Mouse (Mus musculus): ENCODE measurements around the gene Rasgrf1. TPM values are rescaled to one million over a fixed set of nuclear protein-coding genes. Genes with fewer than 3 reads are reported as not detected.

Rasgrf1 gene
- polyA plus RNA-seq, 1 experiment: not detected

DNA sequence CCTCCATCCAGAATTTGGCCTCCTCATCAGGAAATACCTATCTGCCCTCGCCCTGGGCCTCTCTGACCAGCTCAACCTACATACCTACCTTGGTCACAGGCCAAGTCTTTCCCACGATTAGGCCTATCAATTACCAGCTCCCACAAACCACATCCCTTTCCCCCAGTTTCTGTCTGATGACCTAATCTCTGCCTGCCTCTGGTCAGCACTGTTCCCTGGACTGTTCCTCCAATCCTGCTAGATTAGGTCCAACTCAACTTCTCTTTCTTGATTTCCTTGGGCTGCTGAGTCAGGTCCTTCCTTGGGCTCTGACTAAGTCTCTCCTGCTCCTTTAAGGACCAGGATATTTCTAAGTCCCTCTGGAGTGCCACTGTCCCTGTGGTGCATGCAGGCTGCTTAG is 157.6 kb downstream of the Rasgrf1 start:
- Histone ChIP-seq H3K79me2 (ENCODE audit: control insufficient read depth, insufficient read depth) (no peaks in the 10 kb centered on the region), H3K27me3 (ENCODE audit: control insufficient read depth, insufficient read depth, insufficient read length) (no peaks in the 10 kb centered on the region), H3K4me3 (ENCODE audit: insufficient read depth, poor library complexity, severe bottlenecking) (no peak overlapping the region), H3K79me3 (ENCODE audit: low read depth) (no peaks in the 10 kb centered on the region), H3K36me3 (ENCODE audit: control insufficient read depth, insufficient read depth) (no peaks in the 10 kb centered on the region), H3ac (ENCODE audit: control insufficient read depth, insufficient read length, low read depth) (no peak overlapping the region)
- TF ChIP-seq USF1 (IDR thresholded peaks at IDR 0.05; ENCODE audit: low read depth): no peak

DNA sequence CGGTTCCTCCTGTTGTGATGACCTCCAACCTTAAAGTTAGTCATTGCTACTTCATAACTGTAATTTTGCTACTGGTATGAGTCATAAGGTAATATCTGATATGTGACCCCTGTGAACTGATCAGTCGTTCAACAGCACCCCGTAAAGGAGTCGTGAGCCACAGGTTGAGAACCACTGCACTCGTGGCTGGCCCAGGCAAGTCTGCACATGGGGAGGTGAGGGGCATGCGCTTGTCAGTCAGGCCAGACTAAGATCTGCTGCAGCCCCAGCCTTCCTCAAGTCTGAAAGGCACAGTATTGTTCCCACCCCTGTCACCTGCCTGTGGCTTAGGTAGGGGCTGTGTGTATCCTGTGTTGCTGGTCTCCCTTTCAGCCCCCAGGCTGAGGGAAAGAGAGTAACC is 159.1 kb downstream of the Rasgrf1 start:
- no peaks in the 10 kb centered on the region for H3K27me3 ChIP-seq (ENCODE audit: control insufficient read depth, insufficient read depth, insufficient read length)
- H3K36me3 ChIP-seq (ENCODE audit: control insufficient read depth, insufficient read depth): no peaks in the 10 kb centered on the region
- no peaks in the 10 kb centered on the region for H3K79me3 ChIP-seq (ENCODE audit: low read depth)
- TF ChIP-seq USF1 (IDR thresholded peaks at IDR 0.05; ENCODE audit: low read depth): no peak
- TF ChIP-seq MYOD1 (IDR thresholded peaks at IDR 0.05; ENCODE audit: control insufficient read depth, insufficient read length, low read depth): no peak
- TF ChIP-seq FOSL1 (IDR thresholded peaks at IDR 0.05; ENCODE audit: insufficient read depth, low read length, poor library complexity, severe bottlenecking): no peak
- no peak for TF ChIP-seq CTCF (IDR thresholded peaks at IDR 0.05; ENCODE audit: control insufficient read depth, insufficient read depth, insufficient read length)
- TF ChIP-seq MYOG (IDR thresholded peaks at IDR 0.05; ENCODE audit: control insufficient read depth, extremely low read depth, insufficient read length): no peak
- TF ChIP-seq CEBPB (IDR thresholded peaks at IDR 0.05; ENCODE audit: low read depth): no peak
- TF ChIP-seq MAX (IDR thresholded peaks at IDR 0.05): no peak
- H3ac ChIP-seq (ENCODE audit: control insufficient read depth, insufficient read length, low read depth): no peak overlapping the region
- no peaks in the 10 kb centered on the region for H3K79me2 ChIP-seq (ENCODE audit: control insufficient read depth, insufficient read depth)
- H3K4me3 ChIP-seq (ENCODE audit: insufficient read depth, poor library complexity, severe bottlenecking): no peak overlapping the region

DNA sequence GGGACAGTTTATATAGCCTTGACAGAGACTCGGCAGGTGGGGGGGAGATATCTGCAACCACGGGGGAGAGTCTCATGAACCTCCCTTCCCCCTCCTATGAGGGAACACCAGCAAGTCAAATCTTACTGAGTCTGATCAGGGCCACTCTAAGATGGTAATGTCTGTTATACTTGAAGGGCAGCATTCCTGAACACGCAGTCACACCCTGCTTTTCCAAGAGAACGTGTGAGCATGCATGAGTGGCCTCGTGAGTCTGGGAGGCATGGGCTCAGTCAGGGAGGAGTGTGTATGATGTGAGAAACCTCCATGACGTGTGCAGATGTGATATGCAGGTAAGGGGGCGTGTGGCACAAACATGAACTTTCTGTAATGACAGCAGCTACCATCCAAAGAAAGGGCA is 159.8 kb downstream of the Rasgrf1 start:
- no peaks in the 10 kb centered on the region for H3K36me3 ChIP-seq (ENCODE audit: control insufficient read depth, insufficient read depth)
- no peaks in the 10 kb centered on the region for H3K79me3 ChIP-seq (ENCODE audit: low read depth)
- H3K79me2 ChIP-seq (ENCODE audit: control insufficient read depth, insufficient read depth): no peaks in the 10 kb centered on the region
- H3K27me3 ChIP-seq (ENCODE audit: control insufficient read depth, insufficient read depth, insufficient read length): no peaks in the 10 kb centered on the region
- H3ac ChIP-seq (ENCODE audit: control insufficient read depth, insufficient read length, low read depth): no peak overlapping the region
- H3K4me3 ChIP-seq (ENCODE audit: insufficient read depth, poor library complexity, severe bottlenecking): no peak overlapping the region
- no peak for TF ChIP-seq USF1 (IDR thresholded peaks at IDR 0.05; ENCODE audit: low read depth)
- TF ChIP-seq FOSL1 (IDR thresholded peaks at IDR 0.05; ENCODE audit: insufficient read depth, low read length, poor library complexity, severe bottlenecking): no peak
- no peak for TF ChIP-seq MYOG (IDR thresholded peaks at IDR 0.05; ENCODE audit: control insufficient read depth, extremely low read depth, insufficient read length)
- no peak for TF ChIP-seq CTCF (IDR thresholded peaks at IDR 0.05; ENCODE audit: control insufficient read depth, insufficient read depth, insufficient read length)
- TF ChIP-seq MAX (IDR thresholded peaks at IDR 0.05): no peak
- no peak for TF ChIP-seq MYOD1 (IDR thresholded peaks at IDR 0.05; ENCODE audit: control insufficient read depth, insufficient read length, low read depth)
- TF ChIP-seq CEBPB (IDR thresholded peaks at IDR 0.05; ENCODE audit: low read depth): no peak

DNA sequence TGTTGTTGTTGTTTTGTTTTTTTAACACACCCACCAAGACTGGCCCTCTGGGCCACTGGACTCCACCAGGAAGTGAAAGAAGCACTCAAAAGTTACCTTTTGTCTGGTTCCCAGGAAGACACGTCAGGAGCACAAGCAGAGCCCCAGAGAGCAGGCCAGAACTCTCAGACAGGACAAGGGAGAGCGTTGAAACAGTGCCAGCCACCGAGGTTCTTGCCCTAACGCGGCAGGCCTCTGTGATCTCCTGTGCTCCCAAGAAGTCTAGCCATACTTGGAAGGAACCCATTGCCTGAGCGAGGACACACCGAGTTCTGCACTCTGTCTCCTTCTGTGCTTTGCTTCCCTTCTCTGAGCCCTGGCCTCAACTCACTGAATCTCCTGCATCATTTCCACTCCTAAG is 160.5 kb downstream of the Rasgrf1 start:
- Histone ChIP-seq H3K27me3 (ENCODE audit: control insufficient read depth, insufficient read depth, insufficient read length) (no peaks in the 10 kb centered on the region), H3ac (ENCODE audit: control insufficient read depth, insufficient read length, low read depth) (no peak overlapping the region), H3K79me3 (ENCODE audit: low read depth) (no peaks in the 10 kb centered on the region), H3K4me3 (ENCODE audit: insufficient read depth, poor library complexity, severe bottlenecking) (no peak overlapping the region), H3K79me2 (ENCODE audit: control insufficient read depth, insufficient read depth) (no peaks in the 10 kb centered on the region), H3K36me3 (ENCODE audit: control insufficient read depth, insufficient read depth) (no peaks in the 10 kb centered on the region)
- TF ChIP-seq MYOD1 (IDR thresholded peaks at IDR 0.05; ENCODE audit: control insufficient read depth, insufficient read length, low read depth) (no peak), CTCF (IDR thresholded peaks at IDR 0.05; ENCODE audit: control insufficient read depth, insufficient read depth, insufficient read length) (no peak), FOSL1 (IDR thresholded peaks at IDR 0.05; ENCODE audit: insufficient read depth, low read length, poor library complexity, severe bottlenecking) (no peak), MAX (IDR thresholded peaks at IDR 0.05) (no peak), CEBPB (IDR thresholded peaks at IDR 0.05; ENCODE audit: low read depth) (no peak), USF1 (IDR thresholded peaks at IDR 0.05; ENCODE audit: low read depth) (no peak), MYOG (IDR thresholded peaks at IDR 0.05; ENCODE audit: control insufficient read depth, extremely low read depth, insufficient read length) (no peak)

DNA sequence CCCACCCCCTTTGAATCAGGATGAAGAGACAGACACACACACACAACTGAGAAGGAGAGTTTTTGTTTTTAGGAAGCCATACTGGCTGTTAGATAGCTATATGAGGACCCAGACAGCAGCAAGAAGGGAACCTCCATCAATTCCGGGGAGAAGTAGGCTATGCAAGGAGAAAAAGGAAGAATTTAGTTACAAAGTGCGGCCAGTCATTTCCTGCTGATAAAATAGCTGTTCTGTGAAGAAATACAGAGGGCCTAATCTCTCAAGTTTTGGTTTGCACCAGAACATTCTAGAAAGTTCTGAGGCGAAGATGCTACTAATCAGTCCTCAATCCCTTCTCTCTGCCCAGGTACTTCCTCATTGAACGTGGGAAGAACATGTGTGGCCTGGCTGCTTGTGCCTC is 165.6 kb downstream of the Rasgrf1 start:
- Histone ChIP-seq H3ac (ENCODE audit: control insufficient read depth, insufficient read length, low read depth) (no peak overlapping the region), H3K36me3 (ENCODE audit: control insufficient read depth, insufficient read depth) (no peaks in the 10 kb centered on the region), H3K79me3 (ENCODE audit: low read depth) (no peaks in the 10 kb centered on the region), H3K4me3 (ENCODE audit: insufficient read depth, poor library complexity, severe bottlenecking) (no peak overlapping the region), H3K79me2 (ENCODE audit: control insufficient read depth, insufficient read depth) (no peaks in the 10 kb centered on the region), H3K27me3 (ENCODE audit: control insufficient read depth, insufficient read depth, insufficient read length) (no peaks in the 10 kb centered on the region)
- TF ChIP-seq MYOG (IDR thresholded peaks at IDR 0.05; ENCODE audit: control insufficient read depth, extremely low read depth, insufficient read length) (no peak), MAX (IDR thresholded peaks at IDR 0.05) (no peak), CEBPB (IDR thresholded peaks at IDR 0.05; ENCODE audit: low read depth) (no peak), FOSL1 (IDR thresholded peaks at IDR 0.05; ENCODE audit: insufficient read depth, low read length, poor library complexity, severe bottlenecking) (no peak)

DNA sequence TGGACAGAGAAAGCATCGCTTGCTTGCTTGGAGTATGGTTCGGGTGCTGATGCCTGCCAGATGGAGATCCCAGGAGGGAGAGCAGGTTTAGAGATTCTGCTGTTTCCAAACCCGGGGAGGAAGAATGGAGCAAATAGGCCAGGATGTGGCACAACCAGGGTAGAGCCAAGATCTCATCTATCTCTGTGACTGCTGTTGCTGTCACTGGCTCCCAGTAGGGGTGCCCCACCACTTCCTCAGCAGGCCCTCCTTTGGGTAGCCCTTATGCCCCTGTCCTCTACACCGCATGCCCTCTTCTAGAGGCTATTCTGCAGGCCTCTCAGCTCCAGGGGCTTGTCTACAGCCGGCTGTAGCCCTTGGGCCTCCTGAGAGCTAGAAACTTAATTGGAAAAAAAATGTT is 166.4 kb downstream of the Rasgrf1 start:
- Histone ChIP-seq H3K27me3 (ENCODE audit: control insufficient read depth, insufficient read depth, insufficient read length) (no peaks in the 10 kb centered on the region), H3ac (ENCODE audit: control insufficient read depth, insufficient read length, low read depth) (no peak overlapping the region), H3K4me3 (ENCODE audit: insufficient read depth, poor library complexity, severe bottlenecking) (no peak overlapping the region), H3K36me3 (ENCODE audit: control insufficient read depth, insufficient read depth) (no peaks in the 10 kb centered on the region), H3K79me3 (ENCODE audit: low read depth) (no peaks in the 10 kb centered on the region), H3K79me2 (ENCODE audit: control insufficient read depth, insufficient read depth) (no peaks in the 10 kb centered on the region)
- TF ChIP-seq USF1 (IDR thresholded peaks at IDR 0.05; ENCODE audit: low read depth): no peak
- no peak for TF ChIP-seq CTCF (IDR thresholded peaks at IDR 0.05; ENCODE audit: control insufficient read depth, insufficient read depth, insufficient read length)
- TF ChIP-seq MAX (IDR thresholded peaks at IDR 0.05): no peak
- TF ChIP-seq MYOG (IDR thresholded peaks at IDR 0.05; ENCODE audit: control insufficient read depth, extremely low read depth, insufficient read length): no peak
- no peak for TF ChIP-seq CEBPB (IDR thresholded peaks at IDR 0.05; ENCODE audit: low read depth)
- no peak for TF ChIP-seq MYOD1 (IDR thresholded peaks at IDR 0.05; ENCODE audit: control insufficient read depth, insufficient read length, low read depth)
- TF ChIP-seq FOSL1 (IDR thresholded peaks at IDR 0.05; ENCODE audit: insufficient read depth, low read length, poor library complexity, severe bottlenecking): no peak

Other genes with a start within 250 kb of the Rasgrf1 start
- 75.1 TPM for gene Tmed3, start 204.8 kb upstream of the Rasgrf1 start, polyA plus RNA-seq (2012; fragmentation: generic; extraction: Trizol)
- gene Ankrd34c, start 171.4 kb upstream of the Rasgrf1 start, polyA plus RNA-seq (2012; fragmentation: generic; extraction: Trizol): not detected
- gene Ctsh, start 144.2 kb downstream of the Rasgrf1 start, polyA plus RNA-seq (2012; fragmentation: generic; extraction: Trizol): 4.0 TPM
- 151 TPM for gene Morf4l1, start 204.9 kb downstream of the Rasgrf1 start, polyA plus RNA-seq (2012; fragmentation: generic; extraction: Trizol)